Mouse (Mus musculus) intestine, postnatal 0 days (tissue): ENCODE results near the gene Trp63. TPM values are rescaled to one million over a fixed set of nuclear protein-coding genes. Genes with fewer than 3 reads are reported as not detected.

Experiments
- ATAC-seq: fragments of 200-750 bp; cut with Nextera tagmentation; 2 replicates; pipeline ENCODE4 v1.8.0; 2017; ENCODE audit warnings: mild to moderate bottlenecking, moderate TSS enrichment, moderate library complexity
- H3K27ac ChIP-seq: fragments of 300-500 bp; sonication (generic); 2 replicates; pipeline ENCODE4 v1.5.1; 2014; ENCODE audit warnings: mild to moderate bottlenecking, low read depth, low read length, moderate library complexity
- H3K27me3 ChIP-seq: fragments of 300-500 bp; sonication (generic); replicated peaks from 2 replicates; pipeline ENCODE4 v1.6.1; 2014; ENCODE audit warnings: low read length, mixed read lengths; ENCODE audit not compliant: control insufficient read depth, insufficient read depth
- H3K36me3 ChIP-seq: fragments of 300-500 bp; sonication (generic); 2 replicates; pipeline ENCODE4 v1.6.1; 2014; ENCODE audit warnings: mild to moderate bottlenecking, moderate library complexity; ENCODE audit not compliant: control insufficient read depth, insufficient read depth
- H3K4me1 ChIP-seq: fragments of 300-500 bp; sonication (generic); replicated peaks from 2 replicates; pipeline ENCODE4 v1.6.1; 2014; ENCODE audit warnings: antibody characterized with exemption, low read length, mixed read lengths; ENCODE audit not compliant: control insufficient read depth, insufficient read depth
- H3K4me2 ChIP-seq: fragments of 300-500 bp; sonication (generic); replicated peaks from 2 replicates; pipeline ENCODE4 v1.6.1; 2014; ENCODE audit warnings: low read depth, mild to moderate bottlenecking, moderate library complexity
- H3K4me3 ChIP-seq: fragments of 300-500 bp; sonication (generic); 2 replicates; pipeline ENCODE4 v1.5.1; 2014; ENCODE audit warnings: low read depth, low read length
- H3K9ac ChIP-seq: fragments of 300-500 bp; sonication (generic); 2 replicates; pipeline ENCODE4 v1.6.1; 2014; ENCODE audit warnings: mild to moderate bottlenecking, low read depth, low read length
- H3K9me3 ChIP-seq: fragments of 300-500 bp; sonication (generic); 2 replicates; pipeline ENCODE4 v1.6.1; 2016; ENCODE audit warnings: mixed run types; ENCODE audit not compliant: control insufficient read depth
- CTCF ChIP-seq: sonication (generic); IDR thresholded peaks from 2 replicates; pipeline ENCODE4 v1.5.1; 2016; ENCODE audit warnings: low read depth, mild to moderate bottlenecking, control low read depth, antibody characterized with exemption, moderate library complexity
- WGBS: fragments of 180-500 bp; shearing (Covaris S2); extraction: QIAGEN DNeasy Blood & Tissue Kit; methylation state at CpG from one replicate; pipeline ENCODE4 v1.1.7; 2014; 5-methylcytosine and 5-hydroxymethylcytosine counted together
- polyA plus RNA-seq: library from polyadenylated mRNA; unstranded; fragments of >200 nt; fragmentation: Nextera tagmentation; extraction: Ambion mirVana; gene quantifications from 2 replicates; pipeline ENCODE4 v1.2.1, GENCODE M21; 2015

The Trp63 gene
- polyA plus RNA-seq, 1 experiment from 2014 or later, result 0.04 TPM

- Histone ChIP-seq H3K9ac (no peak overlapping the region), H3K4me3 (no peak overlapping the region), H3K27ac (no peak overlapping the region), H3K4me1 (no peaks in the 10 kb centered on the region), H3K9me3 (no peaks in the 10 kb centered on the region), H3K27me3 (no peaks in the 10 kb centered on the region), H3K36me3 (no peaks in the 10 kb centered on the region), H3K4me2 (no peak overlapping the region)
- no peak for TF ChIP-seq CTCF
- 80% methylated on average over 4 of the region's 4 CpGs for WGBS
- ATAC-seq, result no peak
Measured at GRCm38 (mm10) chr16:25682533-25682932, 1.0 kb upstream of the Trp63 start.

GRCm38 (mm10) chr16:25684572-25684971 lies 1.0 kb downstream of the Trp63 start:
- H3K9me3 ChIP-seq, result no peaks in the 10 kb centered on the region
- TF ChIP-seq CTCF, result no peak
- no peak overlapping the region for H3K27ac ChIP-seq
- no peak overlapping the region for H3K4me3 ChIP-seq
- WGBS, result 67% methylated on average over 2 of the region's 2 CpGs
- no peaks in the 10 kb centered on the region for H3K36me3 ChIP-seq
- no peak overlapping the region for H3K9ac ChIP-seq
- H3K4me1 ChIP-seq, result no peaks in the 10 kb centered on the region
- no peak overlapping the region for H3K4me2 ChIP-seq
- no peaks in the 10 kb centered on the region for H3K27me3 ChIP-seq
- no peak for ATAC-seq

- Histone ChIP-seq H3K27me3 (no peaks in the 10 kb centered on the region), H3K9me3 (no peaks in the 10 kb centered on the region), H3K27ac (no peak overlapping the region), H3K4me1 (no peaks in the 10 kb centered on the region), H3K36me3 (no peaks in the 10 kb centered on the region), H3K4me3 (no peak overlapping the region), H3K9ac (no peak overlapping the region), H3K4me2 (no peak overlapping the region)
- TF ChIP-seq CTCF, result no peak
- no peak for ATAC-seq
- 51% methylated on average over 5 of the region's 5 CpGs for WGBS
Measured at GRCm38 (mm10) chr16:25690612-25691011, 7.0 kb downstream of the Trp63 start.

DNA sequence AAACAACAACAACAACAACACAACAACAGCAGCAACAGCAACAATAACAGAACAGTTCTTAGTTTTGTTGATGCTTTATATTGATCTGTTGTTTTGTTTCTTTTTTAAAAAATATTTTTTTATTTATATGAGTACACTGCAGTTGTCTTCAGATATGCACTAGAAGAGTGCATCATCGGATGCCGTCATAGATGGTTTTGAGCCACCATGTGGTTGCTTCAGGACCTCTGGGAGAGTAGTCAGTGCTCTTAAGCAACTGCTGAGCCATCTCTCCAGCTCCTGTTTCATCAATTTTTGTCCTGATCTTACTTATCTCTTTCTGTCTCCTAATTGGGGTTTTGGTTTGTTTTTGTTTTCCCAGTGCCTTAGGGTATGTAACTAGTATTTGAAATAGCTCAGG lies 17.7 kb downstream of the Trp63 start:
- no peak for TF ChIP-seq CTCF
- H3K4me3 ChIP-seq, result no peak overlapping the region
- WGBS, result 90% methylated on average over 2 of the region's 2 CpGs

DNA sequence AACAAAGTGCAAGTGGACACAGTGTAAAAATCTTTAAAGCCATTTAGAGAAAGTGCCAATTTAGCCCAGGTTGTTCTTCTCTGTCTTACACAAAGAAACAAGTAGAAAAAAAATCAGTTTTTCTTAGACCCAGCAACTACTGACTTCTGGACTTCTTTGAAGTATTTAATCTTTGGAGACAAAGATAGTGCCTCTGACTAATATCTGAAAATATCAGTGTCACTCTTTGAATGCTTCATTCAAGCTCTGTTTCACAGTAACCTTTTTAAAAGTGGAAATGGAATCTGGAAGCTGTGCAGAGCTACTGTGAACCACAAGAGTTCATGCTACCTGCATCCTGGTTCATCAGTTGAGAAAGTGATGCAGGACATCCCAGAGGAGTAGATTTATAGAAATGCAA lies 22.7 kb downstream of the Trp63 start:
- Histone ChIP-seq H3K27ac (no peak overlapping the region), H3K4me1 (no peaks in the 10 kb centered on the region), H3K4me2 (no peak overlapping the region), H3K9me3 (no peaks in the 10 kb centered on the region), H3K27me3 (no peaks in the 10 kb centered on the region), H3K36me3 (no peaks in the 10 kb centered on the region), H3K9ac (no peak overlapping the region), H3K4me3 (no peak overlapping the region)
- no peak for TF ChIP-seq CTCF
- no peak for ATAC-seq

More for the DNA sequence above, 17.7 kb downstream of the Trp63 start:
- no peak overlapping the region for H3K4me2 ChIP-seq
- no peaks in the 10 kb centered on the region for H3K9me3 ChIP-seq
- ATAC-seq, result no peak
- H3K27ac ChIP-seq, result no peak overlapping the region
- H3K27me3 ChIP-seq, result no peaks in the 10 kb centered on the region
- no peaks in the 10 kb centered on the region for H3K4me1 ChIP-seq
- H3K9ac ChIP-seq, result no peak overlapping the region
- no peaks in the 10 kb centered on the region for H3K36me3 ChIP-seq

DNA sequence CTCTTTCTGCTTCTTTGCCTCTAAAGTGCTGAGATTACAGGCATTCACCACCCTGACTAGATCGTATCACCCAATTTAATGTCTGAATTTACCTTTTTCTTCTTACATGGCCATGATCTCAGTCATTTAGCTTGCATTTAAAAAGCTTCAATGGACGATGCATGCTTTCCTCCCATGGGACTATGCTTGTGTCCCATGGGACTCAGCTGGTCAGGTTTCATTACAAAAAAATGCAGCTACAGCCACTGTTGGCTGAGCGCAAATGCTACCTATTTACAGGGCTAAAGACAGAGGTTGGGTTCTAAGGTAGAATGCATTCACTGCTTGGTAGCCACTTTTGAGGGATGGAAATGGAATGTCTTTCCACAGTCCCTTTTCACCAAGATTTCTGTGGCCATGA lies 32.2 kb downstream of the Trp63 start:
- H3K27ac ChIP-seq, result no peak overlapping the region
- H3K4me2 ChIP-seq, result no peak overlapping the region
- H3K36me3 ChIP-seq, result no peaks in the 10 kb centered on the region
- H3K9ac ChIP-seq, result no peak overlapping the region
- no peaks in the 10 kb centered on the region for H3K4me1 ChIP-seq
- 91% methylated on average over 3 of the region's 3 CpGs for WGBS
- H3K9me3 ChIP-seq, result no peaks in the 10 kb centered on the region
- no peak for ATAC-seq
- TF ChIP-seq CTCF, result no peak
- no peaks in the 10 kb centered on the region for H3K27me3 ChIP-seq
- no peak overlapping the region for H3K4me3 ChIP-seq

GRCm38 (mm10) chr16:25723131-25723530 lies 39.6 kb downstream of the Trp63 start:
- no peak for TF ChIP-seq CTCF
- Histone ChIP-seq H3K36me3 (no peaks in the 10 kb centered on the region), H3K4me3 (no peak overlapping the region), H3K4me1 (no peaks in the 10 kb centered on the region), H3K9me3 (no peaks in the 10 kb centered on the region), H3K4me2 (no peak overlapping the region), H3K27ac (no peak overlapping the region), H3K9ac (no peak overlapping the region), H3K27me3 (no peaks in the 10 kb centered on the region)
- WGBS, result 76% methylated on average over 5 of the region's 5 CpGs
- ATAC-seq, result no peak
